Mouse (Mus musculus) liver, postnatal 0 days (tissue): ENCODE data around the gene Prph2.

Experiments
- CTCF ChIP-seq: sonication (generic); IDR thresholded peaks from 2 replicates; pipeline ENCODE4 v1.5.1; 2016; ENCODE audit warnings: antibody characterized with exemption, low read depth
- EP300 ChIP-seq: IDR thresholded peaks from 2 replicates; pipeline ENCODE4 v1.6.1; 2016; ENCODE audit warnings: antibody characterized with exemption, low read depth, mild to moderate bottlenecking

DNA sequence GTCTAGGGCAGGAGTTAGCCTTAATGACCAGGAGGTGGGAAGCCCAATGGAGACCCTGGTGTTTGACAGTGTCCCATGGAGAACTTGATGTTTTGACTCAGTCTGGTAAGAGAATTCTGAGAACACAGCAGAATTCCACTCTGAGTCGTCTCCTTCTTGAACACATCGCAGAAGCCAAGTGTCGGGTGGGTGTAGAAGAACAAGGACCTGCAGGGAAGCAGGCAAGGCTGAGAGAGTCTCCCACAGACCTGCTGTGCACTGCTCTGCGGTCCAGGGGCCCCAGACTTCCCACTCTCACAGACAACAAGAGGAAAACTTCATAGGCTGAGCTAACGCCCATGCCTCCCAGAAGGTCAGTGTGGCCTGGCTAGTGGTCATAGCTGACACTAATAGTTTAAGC, 17.5 kb downstream of the Prph2 start:
- TF ChIP-seq CTCF (no peak), EP300 (no peak)
